Mouse (Mus musculus): Measurements from ENCODE around the gene Rps6ka2.
"Not testable (repeated sequence)": the region's sequence is repeated elsewhere in the genome, so short reads cannot be mapped to it uniquely, and the experiment has no call there.

Rps6ka2 gene

GRCm38 (mm10) chr17:7169627-7170303, at the start of gene Rps6ka2:
Gene Rps6ka2 (plus strand): TSS chr17:7170115.
- peak; percentile 97 for DNase-seq (ENCODE audit: low read depth)

- DNase-seq (ENCODE audit: low read depth): not testable (repeated sequence)
Observed at GRCm38 (mm10) chr17:7120835-7121234, 49.1 kb upstream of the Rps6ka2 start.

- not testable (repeated sequence) for DNase-seq (ENCODE audit: low read depth)
Observed at GRCm38 (mm10) chr17:7122554-7122953, 47.4 kb upstream of the Rps6ka2 start.

- not testable (repeated sequence) for DNase-seq (ENCODE audit: low read depth)
Observed at GRCm38 (mm10) chr17:7126475-7126874, 43.4 kb upstream of the Rps6ka2 start.

- not testable (repeated sequence) for DNase-seq (ENCODE audit: low read depth)
Observed at GRCm38 (mm10) chr17:7134002-7134401, 35.9 kb upstream of the Rps6ka2 start.

- not testable (repeated sequence) for DNase-seq (ENCODE audit: low read depth)
Observed at GRCm38 (mm10) chr17:7135277-7135676, 34.6 kb upstream of the Rps6ka2 start.

- no peak for DNase-seq (ENCODE audit: low read depth)
Observed at GRCm38 (mm10) chr17:7138186-7138925, 31.6 kb upstream of the Rps6ka2 start.

- DNase-seq (ENCODE audit: low read depth): no peak
Observed at GRCm38 (mm10) chr17:7140399-7141174, 29.3 kb upstream of the Rps6ka2 start.

- DNase-seq (ENCODE audit: low read depth): no peak
Observed at GRCm38 (mm10) chr17:7142367-7142766, 27.5 kb upstream of the Rps6ka2 start.

GRCm38 (mm10) chr17:7143885-7144518, 25.9 kb upstream of the Rps6ka2 start:
- DNase-seq (ENCODE audit: low read depth): no peak

- DNase-seq (ENCODE audit: low read depth): no peak
Observed at GRCm38 (mm10) chr17:7145373-7146058, 24.4 kb upstream of the Rps6ka2 start.

- no peak for DNase-seq (ENCODE audit: low read depth)
Observed at GRCm38 (mm10) chr17:7146479-7146878, 23.4 kb upstream of the Rps6ka2 start.

- DNase-seq (ENCODE audit: low read depth): peak; percentile 55
Observed at GRCm38 (mm10) chr17:7147920-7148321, 22.0 kb upstream of the Rps6ka2 start.

- DNase-seq (ENCODE audit: low read depth): no peak
Observed at GRCm38 (mm10) chr17:7149328-7150195, 20.4 kb upstream of the Rps6ka2 start.

GRCm38 (mm10) chr17:7151446-7152100, 18.3 kb upstream of the Rps6ka2 start:
- DNase-seq (ENCODE audit: low read depth): no peak

- no peak for DNase-seq (ENCODE audit: low read depth)
Observed at GRCm38 (mm10) chr17:7152662-7153061, 17.3 kb upstream of the Rps6ka2 start.

- peak; percentile 83 for DNase-seq (ENCODE audit: low read depth)
Observed at GRCm38 (mm10) chr17:7163955-7164354, 6.0 kb upstream of the Rps6ka2 start.

GRCm38 (mm10) chr17:7165524-7165923, 4.4 kb upstream of the Rps6ka2 start:
- DNase-seq (ENCODE audit: low read depth): no peak

- peak; percentile 25 for DNase-seq (ENCODE audit: low read depth)
Observed at GRCm38 (mm10) chr17:7168961-7169626, 821 bp upstream of the Rps6ka2 start.
